Mouse (Mus musculus) myocyte (in vitro differentiated cells): ENCODE data around the gene Gys2. TPM values are rescaled to one million over a fixed set of nuclear protein-coding genes. Genes with fewer than 3 reads are reported as not detected.

Experiments used
- H3K27me3 ChIP-seq: one replicate; pipeline ENCODE4 v1.6.1; 2011; ENCODE audit not compliant: control insufficient read depth, insufficient read depth, insufficient read length
- H3K36me3 ChIP-seq: one replicate; pipeline ENCODE4 v1.6.1; 2011; ENCODE audit not compliant: control insufficient read depth, insufficient read depth
- H3K4me2 ChIP-seq: one replicate; pipeline ENCODE4 v1.6.1; 2011; ENCODE audit warnings: low read depth, control low read depth
- H3K4me3 ChIP-seq: one replicate; pipeline ENCODE4 v1.5.1; 2011; ENCODE audit warnings: mild to moderate bottlenecking, control low read depth, moderate library complexity
- H3K79me2 ChIP-seq: one replicate; pipeline ENCODE4 v1.6.1; 2011; ENCODE audit not compliant: control insufficient read depth, insufficient read depth
- H3ac ChIP-seq: one replicate; pipeline ENCODE4 v1.6.1; 2011; ENCODE audit not compliant: control insufficient read depth, insufficient read length
- CEBPB ChIP-seq: IDR thresholded peaks from 2 replicates; pipeline ENCODE4 v1.6.1; 2011; ENCODE audit warnings: mild to moderate bottlenecking, moderate library complexity; ENCODE audit not compliant: poor library complexity, insufficient read depth, severe bottlenecking
- E2F4 ChIP-seq: IDR thresholded peaks from one replicate; pipeline ENCODE4 v1.6.1; 2011; ENCODE audit warnings: mild to moderate bottlenecking, control low read depth, moderate library complexity; ENCODE audit not compliant: insufficient read depth
- MAX ChIP-seq: IDR thresholded peaks from one replicate; pipeline ENCODE4 v1.6.1; 2011; ENCODE audit warnings: low read depth, mild to moderate bottlenecking, control low read depth
- MYOD1 ChIP-seq, 3 experiments: IDR thresholded peaks; one replicate each; pipeline ENCODE4 v1.6.1; 2011; ENCODE audit warnings: control low read depth in 2 of 3, low read depth in 2 of 3, mild to moderate bottlenecking in 2 of 3, moderate library complexity in 1 of 3; ENCODE audit not compliant: insufficient read length in 2 of 3, control insufficient read depth in 1 of 3
- MYOG ChIP-seq, 3 experiments: IDR thresholded peaks; one replicate each; pipeline ENCODE4 v1.6.1; 2011; ENCODE audit warnings: control low read depth in 2 of 3, low read depth in 2 of 3, mild to moderate bottlenecking in 2 of 3; ENCODE audit not compliant: insufficient read length in 2 of 3, control insufficient read depth in 1 of 3, insufficient read depth in 1 of 3
- POLR2A ChIP-seq: IDR thresholded peaks from one replicate; pipeline ENCODE4 v1.6.1; 2011; ENCODE audit warnings: low read depth, mild to moderate bottlenecking, control low read depth, moderate library complexity; ENCODE audit not compliant: insufficient read length
- POLR2AphosphoS2 ChIP-seq: IDR thresholded peaks from one replicate; pipeline ENCODE4 v1.6.1; 2011; ENCODE audit warnings: low read depth, control low read depth; ENCODE audit not compliant: insufficient read length
- REST ChIP-seq: IDR thresholded peaks from one replicate; pipeline ENCODE4 v1.6.1; 2011; ENCODE audit warnings: mild to moderate bottlenecking, control low read depth, moderate library complexity; ENCODE audit not compliant: insufficient read depth, insufficient read length
- SRF ChIP-seq: IDR thresholded peaks from one replicate; pipeline ENCODE4 v1.6.1; 2011; ENCODE audit warnings: low read depth; ENCODE audit not compliant: control insufficient read depth, insufficient read length
- TCF12 ChIP-seq: IDR thresholded peaks from one replicate; pipeline ENCODE4 v1.6.1; 2011; ENCODE audit warnings: mild to moderate bottlenecking, control low read depth; ENCODE audit not compliant: poor library complexity, insufficient read depth, severe bottlenecking
- TCF3 ChIP-seq: IDR thresholded peaks from one replicate; pipeline ENCODE4 v1.6.1; 2011; ENCODE audit warnings: low read depth, control low read depth; ENCODE audit not compliant: insufficient read length
- USF1 ChIP-seq: IDR thresholded peaks from one replicate; pipeline ENCODE4 v1.6.1; 2011; ENCODE audit warnings: low read depth, mild to moderate bottlenecking, control low read depth, moderate library complexity
- polyA plus RNA-seq: library from polyadenylated mRNA; unstranded; fragments of >200 nt; fragmentation: generic; extraction: Trizol; gene quantifications from one replicate; pipeline ENCODE4 v1.2.1, GENCODE M21; 2012; ENCODE audit warnings: missing spikeins

Gene Gys2
- polyA plus RNA-seq, 1 experiment: not detected

DNA sequence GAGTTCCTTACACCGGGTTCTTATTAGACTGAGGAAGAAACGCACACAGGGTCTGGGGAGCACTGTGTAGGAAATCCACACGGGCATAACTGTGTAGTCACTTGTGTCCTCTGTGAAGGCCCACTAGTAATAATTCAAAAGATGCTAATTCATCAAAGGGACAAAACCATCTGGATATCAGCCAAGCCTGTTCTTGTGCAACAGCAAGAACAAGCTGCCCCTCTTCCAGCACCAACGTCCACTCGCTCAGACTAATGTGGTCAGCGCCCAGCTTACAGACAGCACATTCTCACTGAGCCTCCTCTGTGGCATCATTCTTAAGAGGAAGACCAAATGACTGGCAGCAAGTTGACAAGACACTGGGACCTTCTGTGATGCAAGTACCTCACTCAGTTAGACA is 92.9 kb downstream of the Gys2 start:
- Histone ChIP-seq H3K79me2 (no peaks in the 10 kb centered on the region), H3K36me3 (peaks cover 3% of the 10 kb centered on the region), H3K4me2 (no peak overlapping the region), H3ac (no peak overlapping the region), H3K4me3 (no peak overlapping the region), H3K27me3 (no peaks in the 10 kb centered on the region)
- TF ChIP-seq POLR2A: no peak
- TF ChIP-seq REST: no peak
- no peak for TF ChIP-seq CEBPB

DNA sequence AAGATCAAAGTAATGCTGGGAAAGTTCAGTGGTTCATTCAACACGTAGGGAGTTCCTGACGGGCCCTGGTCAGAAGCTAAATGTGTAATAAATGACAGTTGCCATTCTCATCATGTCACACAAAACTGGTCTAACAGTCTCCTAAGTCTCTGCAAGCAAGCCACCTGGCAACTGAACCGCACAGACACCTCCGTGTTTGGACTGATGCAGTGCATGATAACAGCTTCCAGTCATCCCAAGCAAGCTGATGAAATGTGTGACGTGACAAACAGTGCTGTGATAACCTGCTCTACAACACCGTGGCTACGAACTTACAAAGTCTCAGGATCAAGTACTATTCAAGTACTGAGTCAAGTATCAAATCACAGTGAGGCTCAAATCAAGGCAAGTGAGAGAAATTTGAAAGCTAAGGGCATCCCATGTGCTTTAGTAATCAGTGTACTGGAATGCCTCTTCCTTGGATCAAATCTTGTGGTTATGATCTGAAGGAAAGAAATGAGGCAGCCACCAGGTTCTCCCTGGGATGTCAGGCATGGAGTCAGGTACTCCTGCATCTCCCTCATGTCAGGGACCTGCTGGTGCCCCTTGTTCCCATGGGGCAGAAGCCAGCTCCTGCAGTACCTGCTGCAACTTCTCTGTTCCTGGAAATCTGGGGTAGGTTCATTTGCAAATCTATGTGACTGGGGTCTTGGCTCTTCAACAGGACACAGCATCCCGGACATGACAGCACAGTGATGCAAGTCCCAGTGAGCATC is 94.2 kb downstream of the Gys2 start:
- no peak for TF ChIP-seq POLR2A
- no peak for TF ChIP-seq MYOD1 (IDR thresholded peaks at IDR 0.05; ENCODE audit: control insufficient read depth in 1 of 3, insufficient read length in 2 of 3, low read depth in 2 of 3)
- TF ChIP-seq POLR2AphosphoS2: no peak
- TF ChIP-seq SRF: no peak
- TF ChIP-seq MAX: no peak
- TF ChIP-seq REST: no peak
- TF ChIP-seq CEBPB: no peak
- no peak for TF ChIP-seq TCF3
- no peak for TF ChIP-seq MYOG (IDR thresholded peaks at IDR 0.05; ENCODE audit: control insufficient read depth in 1 of 3, insufficient read depth in 1 of 3, insufficient read length in 2 of 3, low read depth in 2 of 3)
- no peak for TF ChIP-seq E2F4
- TF ChIP-seq USF1: no peak
- TF ChIP-seq TCF12: no peak
- Histone ChIP-seq H3ac (no peak overlapping the region), H3K4me2 (no peak overlapping the region), H3K4me3 (no peak overlapping the region), H3K36me3 (peaks cover 4% of the 10 kb centered on the region), H3K27me3 (no peaks in the 10 kb centered on the region), H3K79me2 (no peaks in the 10 kb centered on the region)

DNA sequence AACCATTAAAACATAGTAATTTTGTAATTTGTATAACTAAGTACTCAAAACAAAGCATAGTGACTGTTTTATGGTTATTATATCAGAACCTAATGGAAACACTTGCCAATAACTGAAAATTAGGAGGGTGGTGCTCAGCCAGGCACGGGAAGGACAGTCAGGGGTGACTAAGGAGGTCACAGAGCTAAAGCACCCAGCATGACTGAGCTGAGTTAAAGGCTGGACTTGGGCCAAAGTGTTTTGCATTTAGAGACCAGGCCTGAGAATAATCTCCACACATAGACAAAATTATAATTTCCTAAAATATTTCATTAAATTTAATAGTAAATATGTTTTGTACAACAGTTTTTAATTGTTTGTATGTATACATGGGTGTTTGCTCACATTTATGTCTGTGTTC is 95.8 kb downstream of the Gys2 start:
- Histone ChIP-seq H3K4me2 (no peak overlapping the region), H3ac (no peak overlapping the region)

More for the DNA sequence above, 95.8 kb downstream of the Gys2 start:
- Histone ChIP-seq H3K4me3 (no peak overlapping the region), H3K79me2 (no peaks in the 10 kb centered on the region), H3K36me3 (peaks cover 7% of the 10 kb centered on the region), H3K27me3 (no peaks in the 10 kb centered on the region)
- no peak for TF ChIP-seq TCF3
- no peak for TF ChIP-seq POLR2AphosphoS2
- TF ChIP-seq CEBPB: no peak
- TF ChIP-seq MYOG (IDR thresholded peaks at IDR 0.05; ENCODE audit: control insufficient read depth in 1 of 3, insufficient read depth in 1 of 3, insufficient read length in 2 of 3, low read depth in 2 of 3): no peak
- no peak for TF ChIP-seq USF1
- no peak for TF ChIP-seq TCF12
- no peak for TF ChIP-seq E2F4
- no peak for TF ChIP-seq MAX
- TF ChIP-seq MYOD1 (IDR thresholded peaks at IDR 0.05; ENCODE audit: control insufficient read depth in 1 of 3, insufficient read length in 2 of 3, low read depth in 2 of 3): no peak
- no peak for TF ChIP-seq REST
- TF ChIP-seq POLR2A: no peak
- no peak for TF ChIP-seq SRF

Other genes starting within 250 kb of the Gys2 start
- not detected for gene Iapp, start 174.7 kb downstream of the Gys2 start, polyA plus RNA-seq
- 0.20 TPM for gene Slco1a5, start 150.1 kb downstream of the Gys2 start, polyA plus RNA-seq
- 4.1 TPM for gene Pyroxd1, start 127.5 kb downstream of the Gys2 start, polyA plus RNA-seq
- gene Recql, start 86.0 kb downstream of the Gys2 start, polyA plus RNA-seq: 8.8 TPM
- gene Golt1b, start 85.9 kb downstream of the Gys2 start, polyA plus RNA-seq: 22.7 TPM
- 0.19 TPM for gene Spx, start 59.7 kb downstream of the Gys2 start, polyA plus RNA-seq
- gene Ldhb, start 34.8 kb upstream of the Gys2 start, polyA plus RNA-seq: 52.1 TPM
- gene Kcnj8, start 98.5 kb upstream of the Gys2 start, polyA plus RNA-seq: 0.02 TPM
- gene Abcc9, start 229.2 kb upstream of the Gys2 start, polyA plus RNA-seq: 0.36 TPM